Mouse (Mus musculus) heart, embryonic 10.5 days (tissue): ENCODE measurements at regions not wholly inside any gene's neighbourhood (a gene's known extent, or its start where the extent isn't known, plus 50 kb on each side); places are given as distances from the start of the nearest gene placed in this dataset.
A peak's percentile ranks its signal among the peaks of the same experiment; 100 is the strongest.

Source experiments
- DNase-seq: peaks from one replicate; pipeline ENCODE4 v3.0.0-alpha.2; 2017; ENCODE audit warnings: low spot score
- H3K27ac ChIP-seq: fragments of 300-500 bp; sonication (generic); 2 replicates; pipeline ENCODE4 v1.5.1; 2016; ENCODE audit warnings: mild to moderate bottlenecking
- H3K27me3 ChIP-seq: fragments of 300-500 bp; sonication (generic); 2 replicates; pipeline ENCODE4 v1.6.1; 2016; ENCODE audit warnings: mild to moderate bottlenecking; ENCODE audit not compliant: poor library complexity, insufficient read depth, severe bottlenecking
- H3K36me3 ChIP-seq: fragments of 300-500 bp; sonication (generic); 2 replicates; pipeline ENCODE4 v1.6.1; 2016; ENCODE audit warnings: mild to moderate bottlenecking, moderate library complexity
- H3K4me1 ChIP-seq: fragments of 300-500 bp; sonication (generic); 2 replicates; pipeline ENCODE4 v1.6.1; 2016; ENCODE audit warnings: mild to moderate bottlenecking
- H3K4me3 ChIP-seq: fragments of 300-500 bp; sonication (generic); 2 replicates; pipeline ENCODE4 v1.5.1; 2016; ENCODE audit warnings: mild to moderate bottlenecking, moderate library complexity
- H3K9me3 ChIP-seq: fragments of 300-500 bp; sonication (generic); 2 replicates; pipeline ENCODE4 v1.6.1; 2016; ENCODE audit warnings: mild to moderate bottlenecking, moderate library complexity
- WGBS: fragments of 180-500 bp; shearing (Covaris S2); methylation state at CpG from one replicate; pipeline ENCODE4 v1.1.7; 2016; 5-methylcytosine and 5-hydroxymethylcytosine counted together

- Histone ChIP-seq H3K4me1 (no peaks in the 10 kb centered on the region), H3K27ac (no peak overlapping the region), H3K27me3 (no peaks in the 10 kb centered on the region), H3K9me3 (no peaks in the 10 kb centered on the region), H3K4me3 (no peak overlapping the region), H3K36me3 (no peaks in the 10 kb centered on the region)
- 90% methylated on average over 7 of the region's 7 CpGs for WGBS
- no peak for DNase-seq
These were observed 407.2 kb downstream of the Prss52 start for GRCm38 (mm10) chr14:64511300-64511699.

- WGBS, result 75% methylated on average over 7 of the region's 7 CpGs
- no peak overlapping the region for H3K4me3 ChIP-seq
- no peaks in the 10 kb centered on the region for H3K27me3 ChIP-seq
- H3K4me1 ChIP-seq, result peaks cover 3% of the 10 kb centered on the region
- no peak for DNase-seq
- no peaks in the 10 kb centered on the region for H3K9me3 ChIP-seq
- no peak overlapping the region for H3K27ac ChIP-seq
- no peaks in the 10 kb centered on the region for H3K36me3 ChIP-seq
These were observed 408.6 kb downstream of the Prss52 start for GRCm38 (mm10) chr14:64512726-64513125.

DNA sequence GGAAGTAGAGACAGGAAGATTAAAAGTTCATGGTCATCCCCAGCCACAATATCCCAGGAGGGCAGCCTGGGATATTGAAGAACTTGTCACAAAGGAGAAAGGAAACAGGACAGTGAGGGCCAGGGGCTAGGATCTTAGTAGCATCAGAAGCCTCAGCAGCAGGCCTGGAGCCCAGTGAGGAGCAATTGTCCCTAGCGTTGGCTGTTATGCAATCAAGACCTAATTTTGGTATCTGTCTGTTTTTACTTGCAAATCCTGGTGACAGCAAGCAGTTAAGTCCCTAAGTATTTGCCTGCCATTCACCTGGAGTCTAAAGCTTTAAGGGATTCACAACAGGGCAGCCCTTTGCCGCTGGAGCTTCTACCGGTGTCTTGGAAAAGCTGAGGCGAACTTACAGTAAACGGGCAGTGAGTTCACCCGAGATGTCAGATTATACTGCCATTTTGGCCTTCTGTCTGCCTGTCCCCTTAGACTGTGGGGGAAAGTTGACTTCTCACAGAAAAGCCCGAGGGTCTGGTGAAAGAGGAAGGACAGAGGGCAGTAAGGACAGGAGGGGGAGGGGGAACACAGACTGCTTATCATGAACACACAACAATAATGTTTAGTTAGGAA lies 413.6 kb downstream of the Prss52 start:
- H3K27me3 ChIP-seq, result no peaks in the 10 kb centered on the region
- no peak overlapping the region for H3K4me3 ChIP-seq
- WGBS, result 59% methylated on average over 7 of the region's 7 CpGs
- no peaks in the 10 kb centered on the region for H3K36me3 ChIP-seq
- DNase-seq, result no peak
- peaks cover 8% of the 10 kb centered on the region for H3K4me1 ChIP-seq
- H3K27ac ChIP-seq, result no peak overlapping the region
- H3K9me3 ChIP-seq, result no peaks in the 10 kb centered on the region

DNA sequence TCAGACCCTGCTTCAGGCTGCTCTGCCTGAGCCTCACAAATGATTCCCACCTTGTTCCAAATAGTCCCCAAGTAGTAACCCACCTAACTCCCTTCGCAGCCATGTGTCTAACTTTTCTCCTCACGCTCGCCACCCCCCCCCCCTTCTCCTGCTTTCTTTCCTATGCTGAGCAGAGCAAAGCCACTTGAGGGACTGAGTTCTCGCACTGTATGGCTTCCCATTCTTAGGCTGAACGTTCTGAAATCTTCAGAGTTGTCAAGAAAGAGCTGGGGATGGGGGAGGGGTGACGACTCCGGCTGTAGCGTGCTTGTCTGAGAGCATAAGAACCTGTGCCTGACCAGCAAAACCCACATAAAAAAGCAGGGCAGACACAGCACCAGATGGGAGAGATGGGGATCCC lies 420.6 kb downstream of the Prss52 start:
- no peak for DNase-seq
- H3K27ac ChIP-seq, result no peak overlapping the region
- H3K4me3 ChIP-seq, result no peak overlapping the region
- no peaks in the 10 kb centered on the region for H3K27me3 ChIP-seq
- WGBS, result 41% methylated on average over 8 of the region's 8 CpGs
- peaks cover 6% of the 10 kb centered on the region; the same call in 1 of the 2 replicates for H3K4me1 ChIP-seq
- no peaks in the 10 kb centered on the region for H3K36me3 ChIP-seq
- no peaks in the 10 kb centered on the region for H3K9me3 ChIP-seq

DNA sequence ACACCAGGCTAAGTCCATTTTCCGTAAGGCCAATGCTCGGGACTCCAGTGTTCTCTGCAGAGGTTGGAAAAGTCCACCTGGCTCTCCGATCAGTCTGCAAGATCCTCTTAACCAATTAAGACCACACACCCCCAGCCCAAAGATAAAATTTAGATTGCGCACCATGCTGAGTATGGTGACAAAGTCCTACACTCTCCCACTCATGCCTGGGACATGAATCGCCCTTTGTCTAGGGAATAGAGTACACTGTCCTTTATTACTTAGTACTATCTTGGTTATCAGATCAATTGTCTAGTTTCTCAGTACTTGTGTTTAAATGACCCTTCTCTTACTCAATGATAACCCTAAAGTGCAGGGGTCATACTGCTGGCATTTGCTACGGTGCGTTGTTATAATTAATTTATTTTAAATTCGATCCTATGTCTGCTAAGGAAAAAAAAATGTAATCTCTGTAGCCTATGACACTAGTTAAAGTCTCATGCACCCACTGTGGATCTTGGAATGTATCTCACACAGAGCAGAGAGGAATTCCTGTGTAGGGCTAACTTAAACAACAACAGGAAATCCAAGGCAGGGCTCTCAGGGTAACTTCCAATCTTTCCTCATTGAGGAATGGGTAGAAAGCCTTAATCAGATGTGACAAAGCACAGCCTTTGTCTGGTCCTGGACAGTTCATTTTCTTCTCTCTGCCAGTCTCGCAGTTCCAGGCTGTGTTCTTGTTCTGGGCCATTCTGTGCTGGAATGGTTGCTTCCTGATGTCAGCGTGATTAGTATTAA lies 421.4 kb downstream of the Prss52 start:
- Histone ChIP-seq H3K4me3 (no peak overlapping the region), H3K27ac (no peak overlapping the region), H3K36me3 (no peaks in the 10 kb centered on the region), H3K27me3 (no peaks in the 10 kb centered on the region), H3K9me3 (no peaks in the 10 kb centered on the region), H3K4me1 (peaks cover 6% of the 10 kb centered on the region; the same call in 1 of the 2 replicates)
- 65% methylated on average over 10 of the region's 10 CpGs for WGBS
- no peak for DNase-seq

GRCm38 (mm10) chr14:64530541-64530940 lies 426.5 kb downstream of the Prss52 start:
- no peak for DNase-seq

DNA sequence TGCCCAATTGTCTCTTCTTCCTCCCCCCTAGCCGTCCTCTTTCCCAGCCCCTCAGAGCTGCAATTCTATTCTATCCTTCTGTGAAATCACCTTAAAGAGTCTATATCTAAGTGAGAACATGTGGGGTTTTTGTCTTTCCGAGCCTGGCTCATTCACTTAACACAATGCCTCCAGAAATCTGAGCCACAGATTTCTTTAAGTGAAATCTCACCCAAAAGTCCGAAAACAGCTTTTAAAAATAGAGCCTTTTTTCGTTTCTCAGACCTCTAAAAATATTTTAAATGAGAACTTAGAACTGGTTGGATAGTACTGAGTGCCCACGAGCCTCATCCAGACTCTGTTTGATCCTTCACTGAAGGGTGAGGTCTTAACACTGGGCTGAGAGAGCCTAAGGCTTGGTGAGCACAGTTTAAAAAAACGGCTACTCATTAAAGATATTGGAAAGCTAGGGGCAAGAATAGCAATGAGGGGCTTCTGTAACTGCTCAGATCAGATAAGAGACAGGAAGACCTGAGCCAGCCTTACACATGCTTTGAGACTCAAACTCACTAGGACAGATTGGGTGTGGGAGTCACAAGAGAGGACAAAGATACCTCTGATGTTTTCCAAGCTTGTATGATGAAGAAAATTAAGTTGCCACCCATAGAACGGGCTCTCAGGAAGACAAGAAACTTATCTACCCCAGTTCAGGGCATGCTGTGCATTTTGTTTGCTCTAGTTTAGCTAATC lies 427.3 kb downstream of the Prss52 start:
- Histone ChIP-seq H3K27me3 (no peaks in the 10 kb centered on the region), H3K9me3 (no peaks in the 10 kb centered on the region), H3K27ac (no peak overlapping the region), H3K36me3 (no peaks in the 10 kb centered on the region), H3K4me3 (no peak overlapping the region), H3K4me1 (no peaks in the 10 kb centered on the region; the same call in 1 of the 2 replicates)
- no peak for DNase-seq
- 56% methylated on average over 7 of the region's 7 CpGs for WGBS

More at GRCm38 (mm10) chr14:64530541-64530940, 426.5 kb downstream of the Prss52 start:
- Histone ChIP-seq H3K36me3 (no peaks in the 10 kb centered on the region), H3K4me1 (no peaks in the 10 kb centered on the region; the same call in 1 of the 2 replicates), H3K4me3 (no peak overlapping the region), H3K9me3 (no peaks in the 10 kb centered on the region), H3K27me3 (no peaks in the 10 kb centered on the region), H3K27ac (no peak overlapping the region)
- 54% methylated on average over 3 of the region's 3 CpGs for WGBS

- H3K4me1 ChIP-seq, result no peaks in the 10 kb centered on the region
- H3K4me3 ChIP-seq, result no peak overlapping the region
- 77% methylated on average over 5 of the region's 5 CpGs for WGBS
- no peaks in the 10 kb centered on the region for H3K27me3 ChIP-seq
- H3K36me3 ChIP-seq, result no peaks in the 10 kb centered on the region
- H3K27ac ChIP-seq, result no peak overlapping the region
- H3K9me3 ChIP-seq, result no peaks in the 10 kb centered on the region
- no peak for DNase-seq
These were observed 428.3 kb downstream of the Prss52 start for GRCm38 (mm10) chr14:64532351-64532750.

- Histone ChIP-seq H3K4me1 (no peaks in the 10 kb centered on the region), H3K36me3 (no peaks in the 10 kb centered on the region), H3K27me3 (no peaks in the 10 kb centered on the region), H3K27ac (no peak overlapping the region), H3K9me3 (no peaks in the 10 kb centered on the region), H3K4me3 (no peak overlapping the region)
- 47% methylated on average over 7 of the region's 7 CpGs for WGBS
- no peak for DNase-seq
These were observed 429.6 kb downstream of the Prss52 start for GRCm38 (mm10) chr14:64533591-64534151.

GRCm38 (mm10) chr14:64534194-64534593 lies 430.1 kb downstream of the Prss52 start:
- no peak overlapping the region for H3K27ac ChIP-seq
- WGBS, result 57% methylated on average over 4 of the region's 4 CpGs
- no peak overlapping the region for H3K4me3 ChIP-seq
- DNase-seq, result no peak
- H3K36me3 ChIP-seq, result no peaks in the 10 kb centered on the region
- no peaks in the 10 kb centered on the region for H3K27me3 ChIP-seq
- no peaks in the 10 kb centered on the region for H3K9me3 ChIP-seq
- H3K4me1 ChIP-seq, result no peaks in the 10 kb centered on the region

DNA sequence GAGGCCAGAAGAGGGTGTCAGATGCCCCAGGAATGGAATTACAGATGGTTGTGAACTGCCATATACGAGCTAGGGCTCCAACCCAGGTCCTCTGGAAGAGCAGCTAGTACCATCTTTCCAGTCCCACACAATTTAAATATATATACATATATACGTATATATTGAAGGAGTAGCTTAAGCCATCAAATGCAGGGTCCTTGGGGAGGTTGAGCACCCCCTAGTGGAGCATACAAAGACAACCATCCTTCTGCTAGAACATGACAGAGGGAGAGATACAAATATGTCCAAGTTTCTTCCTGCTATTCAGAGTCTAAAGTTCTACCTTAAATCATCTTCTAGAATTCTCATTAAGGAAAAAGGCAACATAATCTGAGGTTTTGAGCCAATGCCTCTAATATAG lies 435.4 kb downstream of the Prss52 start:
- Histone ChIP-seq H3K27ac (no peak overlapping the region), H3K9me3 (no peaks in the 10 kb centered on the region), H3K4me1 (no peaks in the 10 kb centered on the region), H3K4me3 (no peak overlapping the region), H3K36me3 (no peaks in the 10 kb centered on the region), H3K27me3 (no peaks in the 10 kb centered on the region)
- WGBS, result 49% methylated on average over 2 of the region's 2 CpGs
- DNase-seq, result no peak

- H3K27me3 ChIP-seq, result no peaks in the 10 kb centered on the region
- no peaks in the 10 kb centered on the region for H3K36me3 ChIP-seq
- no peaks in the 10 kb centered on the region for H3K9me3 ChIP-seq
- 66% methylated on average over 3 of the region's 3 CpGs for WGBS
- H3K27ac ChIP-seq, result no peak overlapping the region
- no peaks in the 10 kb centered on the region for H3K4me1 ChIP-seq
- H3K4me3 ChIP-seq, result no peak overlapping the region
- DNase-seq, result no peak
These were observed 441.0 kb downstream of the Prss52 start for GRCm38 (mm10) chr14:64545056-64545455.

GRCm38 (mm10) chr14:64546787-64547186 lies 442.7 kb downstream of the Prss52 start:
- H3K4me1 ChIP-seq, result no peaks in the 10 kb centered on the region
- DNase-seq, result peak; percentile 84
- under 1% methylated on average over 4 of the region's 4 CpGs for WGBS
- H3K4me3 ChIP-seq, result no peak overlapping the region
- H3K9me3 ChIP-seq, result no peaks in the 10 kb centered on the region
- no peak overlapping the region for H3K27ac ChIP-seq
- no peaks in the 10 kb centered on the region for H3K27me3 ChIP-seq
- no peaks in the 10 kb centered on the region for H3K36me3 ChIP-seq
